Mouse (Mus musculus): ENCODE data around the gene Ddx39.
A peak's percentile ranks its signal among the peaks of the same experiment; 100 is the strongest.

The Ddx39 gene

GRCm38 (mm10) chr8:83715031-83715690, at the start of gene Ddx39:
Gene Ddx39 (plus strand): TSS chr8:83715177.
- peak; percentile 98 for DNase-seq (ENCODE audit: low spot score)

DNA sequence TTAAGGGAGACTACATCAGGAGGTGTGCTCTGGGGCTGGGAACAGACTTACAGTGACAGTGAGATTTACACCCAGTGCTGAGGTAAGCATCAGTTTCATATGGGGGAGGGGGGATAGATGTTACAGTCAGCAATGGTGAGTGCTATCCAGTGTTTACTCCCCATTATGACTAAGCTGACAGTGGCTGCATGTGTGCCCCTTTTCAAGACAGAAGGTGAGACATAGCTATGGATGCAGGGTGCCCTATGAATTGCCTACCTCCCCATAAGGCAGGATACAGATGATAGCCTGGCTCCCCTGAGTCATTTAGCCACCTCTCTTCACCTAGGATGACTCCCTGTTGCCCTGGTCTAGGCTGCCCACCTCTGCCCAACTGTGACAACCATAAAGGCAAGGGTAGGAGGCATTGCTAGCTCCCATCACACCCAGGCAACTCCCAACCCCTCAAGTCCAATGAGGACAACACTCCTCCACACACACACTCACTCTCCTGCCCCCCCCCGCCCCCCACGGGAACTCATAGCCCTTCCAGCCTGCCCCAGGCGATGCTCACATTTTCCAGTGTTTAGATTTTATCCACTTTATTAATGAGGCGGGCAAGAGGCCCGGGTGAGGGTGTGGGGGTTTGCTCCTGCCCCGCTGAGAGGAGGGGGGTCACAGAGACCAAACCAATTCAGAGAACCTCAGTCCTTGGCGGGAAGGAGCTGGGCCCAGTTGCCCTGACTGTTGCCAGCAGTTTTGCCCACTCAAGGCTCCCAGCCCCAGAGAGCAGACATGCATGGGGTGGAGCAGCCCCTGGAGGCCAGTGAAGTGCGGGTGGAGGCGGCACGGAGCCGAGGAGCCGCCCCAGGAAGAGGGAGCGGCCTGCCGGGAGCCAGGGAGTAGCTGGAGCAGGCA, 48.8 kb upstream of the Ddx39 start, which contains the start of gene Ptger1:
Gene Ptger1 (plus strand): TSS at position 710 of the 897 bp plus-strand sequence.
- DNase-seq (ENCODE audit: low spot score): no peak

DNA sequence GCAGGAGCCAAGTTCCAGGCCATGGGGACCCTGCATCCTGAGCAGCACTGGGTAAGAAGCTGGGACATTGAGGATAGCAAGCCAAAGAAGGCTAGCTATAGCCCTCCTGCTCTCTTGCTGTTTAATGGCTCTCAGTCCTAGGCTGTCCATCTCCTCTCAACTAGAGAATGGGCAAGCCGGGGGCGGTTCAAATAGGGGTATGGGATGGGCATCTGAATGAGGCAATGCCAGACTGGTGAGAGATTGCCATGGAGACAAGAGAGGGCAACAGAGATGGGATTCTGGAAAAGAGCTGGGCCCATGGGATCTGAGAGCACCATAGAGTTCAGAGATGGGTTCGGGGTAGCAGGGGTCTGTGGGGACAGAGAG, 48.1 kb upstream of the Ddx39 start:
- no peak for DNase-seq (ENCODE audit: low spot score)

DNA sequence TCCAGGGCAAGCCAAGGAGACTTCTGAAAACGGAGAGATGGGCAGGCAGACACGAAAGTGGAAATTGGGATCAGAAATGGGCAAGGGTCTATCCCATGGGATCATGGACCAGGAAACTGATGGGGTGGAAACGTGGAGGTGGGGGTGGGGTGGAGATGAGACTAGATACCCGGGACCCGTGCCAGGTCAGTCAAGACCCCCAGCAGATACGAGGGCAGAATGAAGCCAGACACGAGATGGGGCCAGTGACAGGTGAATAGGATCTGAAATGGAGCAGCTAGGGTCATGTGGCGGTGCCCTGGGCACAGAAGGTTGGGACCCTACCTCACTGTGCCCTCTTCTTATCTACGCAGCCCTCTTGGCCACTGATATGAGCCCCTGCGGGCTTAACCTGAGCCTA, 47.5 kb upstream of the Ddx39 start:
- DNase-seq (ENCODE audit: low spot score): no peak

GRCm38 (mm10) chr8:83668010-83668916, 46.7 kb upstream of the Ddx39 start:
- peak; percentile 69 for DNase-seq (ENCODE audit: low spot score)

- no peak for DNase-seq (ENCODE audit: low spot score)
These were observed 46.0 kb upstream of the Ddx39 start for GRCm38 (mm10) chr8:83669013-83669412.

- no peak for DNase-seq (ENCODE audit: low spot score)
These were observed 42.0 kb upstream of the Ddx39 start for GRCm38 (mm10) chr8:83672936-83673335.

- DNase-seq (ENCODE audit: low spot score): no peak
These were observed 40.5 kb upstream of the Ddx39 start for GRCm38 (mm10) chr8:83674497-83674896.

DNA sequence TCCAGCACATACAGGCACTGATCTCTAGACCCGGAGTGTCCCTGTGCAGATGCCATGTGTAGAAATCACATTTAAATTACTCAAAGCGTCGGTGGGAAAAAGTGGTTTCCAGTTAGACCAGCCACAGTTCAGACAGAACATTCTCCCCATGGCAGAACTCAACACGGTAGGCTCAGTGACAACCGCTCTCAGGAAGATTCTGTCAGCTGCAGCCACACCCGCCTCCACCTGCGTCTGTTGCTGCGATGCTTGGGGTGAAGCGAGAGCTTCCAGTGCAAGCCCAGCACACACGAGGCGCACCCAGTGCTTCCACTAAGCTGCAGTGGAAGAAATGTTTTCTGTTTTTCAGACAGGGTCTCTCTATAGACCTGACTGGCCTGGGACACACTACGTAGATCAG, 35.1 kb upstream of the Ddx39 start:
- DNase-seq (ENCODE audit: low spot score): no peak

DNA sequence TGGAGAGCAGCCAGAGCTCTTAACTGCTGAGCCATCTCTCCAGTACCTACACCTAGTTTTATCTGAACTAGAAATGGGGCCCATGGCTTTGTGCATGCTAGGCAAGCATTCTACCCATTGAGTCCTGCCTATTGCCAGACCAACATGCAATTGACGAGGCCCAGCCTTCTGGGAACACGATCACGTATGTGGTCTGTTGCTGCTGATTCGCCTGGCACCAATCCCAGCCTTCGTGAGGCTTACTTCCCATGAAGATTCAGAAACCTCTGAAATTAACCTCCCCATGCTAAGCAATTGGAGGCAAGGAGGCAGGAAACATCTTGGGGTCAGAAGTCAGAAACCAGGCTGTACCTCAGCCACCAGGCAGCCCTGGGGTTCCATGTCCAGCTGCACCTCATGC, 34.4 kb upstream of the Ddx39 start:
- no peak for DNase-seq (ENCODE audit: low spot score)

DNA sequence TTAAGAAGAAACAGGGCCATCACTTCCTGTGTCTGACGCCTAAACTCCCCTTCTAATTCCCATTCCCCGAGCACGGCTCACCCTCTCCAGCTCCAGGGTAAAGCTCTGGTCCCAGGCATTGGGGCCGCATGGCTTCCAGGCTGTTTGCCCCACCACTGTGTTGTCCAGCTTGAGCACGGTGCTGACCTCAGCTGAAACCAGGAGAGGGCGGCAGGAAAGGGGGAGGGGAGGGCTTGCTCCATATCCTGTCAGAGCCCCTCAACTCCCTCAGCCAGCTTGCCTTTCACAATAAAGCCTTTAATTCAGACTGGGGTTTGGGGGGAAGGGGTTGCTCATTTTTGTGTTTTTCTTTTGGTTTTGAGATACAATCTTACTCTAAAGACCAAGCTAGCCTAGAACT, 33.9 kb upstream of the Ddx39 start:
- DNase-seq (ENCODE audit: low spot score): no peak

- no peak for DNase-seq (ENCODE audit: low spot score)
These were observed 30.5 kb upstream of the Ddx39 start for GRCm38 (mm10) chr8:83684517-83684916.

- no peak for DNase-seq (ENCODE audit: low spot score)
These were observed 25.7 kb upstream of the Ddx39 start for GRCm38 (mm10) chr8:83689264-83689663.

- no peak for DNase-seq (ENCODE audit: low spot score)
These were observed 21.3 kb upstream of the Ddx39 start for GRCm38 (mm10) chr8:83693609-83694236.

DNA sequence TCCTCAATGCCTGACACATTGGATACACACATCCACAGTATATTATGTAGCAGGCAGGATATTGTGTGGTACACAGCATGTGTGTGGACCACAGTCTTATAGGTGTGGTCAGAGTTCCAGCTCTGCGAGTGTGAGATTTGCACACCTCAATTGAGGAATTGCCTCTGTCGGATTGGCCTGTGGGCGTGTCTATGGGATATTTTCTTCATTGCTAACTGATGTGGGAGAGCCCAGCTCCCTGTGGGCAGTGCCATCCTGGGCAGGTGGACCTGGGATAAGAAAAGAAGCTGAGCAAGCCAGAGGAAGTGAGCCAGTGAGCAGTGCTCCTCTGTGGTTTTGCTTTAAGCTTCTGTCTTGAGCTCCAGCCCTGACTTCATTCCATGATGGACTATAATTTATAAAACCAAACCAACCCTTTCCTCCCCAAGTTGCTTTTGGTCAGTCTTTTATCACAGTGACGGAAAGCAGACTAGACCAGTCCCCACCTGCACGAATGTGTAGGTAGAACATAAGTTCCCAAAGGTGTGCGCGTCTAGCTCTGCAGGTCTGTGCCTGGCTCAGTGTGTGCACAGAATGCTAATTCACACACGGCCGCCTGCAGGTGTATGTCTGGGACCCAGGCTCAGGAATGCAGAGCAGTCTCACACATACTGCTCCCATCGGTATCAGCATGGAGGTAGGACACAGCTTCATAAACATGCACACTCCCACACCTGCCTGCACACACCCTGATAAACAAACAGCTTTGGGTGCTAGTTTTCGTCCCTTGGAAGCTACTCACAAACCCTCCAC, 20.4 kb upstream of the Ddx39 start:
- no peak for DNase-seq (ENCODE audit: low spot score)

DNA sequence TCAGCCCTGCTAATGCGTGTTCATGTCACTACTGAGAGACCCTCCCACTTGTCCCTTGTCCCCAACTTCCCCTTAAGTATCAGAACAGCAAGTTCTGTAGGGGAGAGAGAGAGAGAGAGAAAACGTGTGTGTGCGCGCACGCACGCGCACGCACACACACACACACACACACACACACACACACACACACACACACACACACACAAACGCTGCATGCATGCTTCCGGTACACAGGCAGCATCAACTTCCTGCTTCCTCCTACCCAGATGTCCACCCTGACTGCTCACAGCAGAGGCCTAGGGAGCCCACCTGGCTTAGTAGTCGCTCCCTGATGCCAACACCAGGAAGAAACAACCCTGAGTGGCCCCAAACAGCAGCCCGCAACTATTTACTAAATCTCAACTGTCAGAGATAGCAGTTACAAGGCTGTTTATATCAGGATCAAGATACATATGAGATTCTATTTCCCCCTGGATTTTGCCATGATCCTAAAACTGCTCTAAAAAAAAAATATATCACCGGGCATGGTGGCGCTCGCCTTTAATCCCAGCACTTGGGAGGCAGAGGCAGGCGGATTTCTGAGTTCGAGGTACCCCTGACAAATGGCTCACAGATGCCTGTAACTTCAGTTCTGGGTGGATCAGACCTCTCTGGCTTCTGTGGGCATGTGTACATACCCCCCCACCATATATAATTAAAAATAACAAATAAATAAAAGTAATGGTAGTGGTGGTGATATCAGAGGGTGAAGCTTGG, 19.4 kb upstream of the Ddx39 start:
- DNase-seq (ENCODE audit: low spot score): no peak

- no peak for DNase-seq (ENCODE audit: low spot score)
These were observed 17.4 kb upstream of the Ddx39 start for GRCm38 (mm10) chr8:83697374-83698220.

- no peak for DNase-seq (ENCODE audit: low spot score)
These were observed 16.7 kb upstream of the Ddx39 start for GRCm38 (mm10) chr8:83698291-83698660.

DNA sequence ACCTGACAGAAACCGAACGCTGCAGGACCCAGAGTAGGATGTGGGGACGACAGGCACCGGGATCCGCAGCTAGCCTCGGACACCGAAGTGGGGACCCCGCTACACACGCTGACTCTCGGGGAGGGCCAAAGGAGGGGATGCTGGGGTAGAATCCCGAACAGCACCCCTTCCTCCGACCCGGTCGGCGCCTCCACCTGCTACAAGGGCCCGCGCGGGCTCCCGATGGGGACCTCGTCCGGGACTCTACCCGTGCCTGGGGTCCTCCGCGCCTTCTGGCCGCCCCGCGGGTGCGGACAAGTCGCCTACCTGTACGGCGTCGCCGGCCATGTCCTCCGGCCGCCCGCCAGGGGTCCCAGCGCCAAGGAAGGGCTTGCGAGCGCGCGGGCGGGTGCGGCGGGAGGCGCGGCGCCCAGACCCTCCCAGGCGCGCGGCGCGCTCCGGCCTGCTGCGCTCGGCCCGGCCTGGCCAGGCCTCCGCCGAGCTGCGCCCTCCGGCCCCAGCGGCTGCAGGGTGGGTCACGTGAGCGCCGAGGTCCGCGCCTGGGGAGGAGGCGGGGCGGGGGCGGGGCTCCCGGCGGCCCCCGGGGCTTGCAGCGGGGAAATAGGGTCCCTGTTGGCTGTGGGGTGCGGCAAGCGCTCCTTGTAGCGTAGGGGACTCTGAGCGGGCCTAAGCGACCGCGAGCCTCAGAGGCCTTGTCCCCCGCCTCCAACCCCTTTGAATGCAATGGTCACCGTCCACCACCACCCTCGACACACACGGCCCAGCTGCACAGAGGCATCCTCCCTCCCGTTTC, 16.1 kb upstream of the Ddx39 start, which contains the start of gene Pkn1:
Gene Pkn1 (minus strand): TSS at position 519 of the 793 bp plus-strand sequence.
- DNase-seq (ENCODE audit: low spot score): peak; percentile 62
